Mouse (Mus musculus) neutrophil, adult 5-6 weeks (primary cell): ENCODE results near the gene Micall2. TPM values are rescaled to one million over a fixed set of nuclear protein-coding genes. Genes with fewer than 3 reads are reported as not detected.

Source experiments
- ATAC-seq: fragments of 151-379, 151-347 bp; 2 replicates; pipeline ENCODE4 v1.8.0; 2017; ENCODE audit warnings: mild to moderate bottlenecking, moderate TSS enrichment; ENCODE audit not compliant: insufficient number of reproducible peaks, poor library complexity, low FRiP score, severe bottlenecking; ENCODE audit errors: extremely low read depth
- total RNA-seq: library from RNA; stranded (forward); fragments of 200-1000 nt; gene quantifications from 2 replicates; pipeline ENCODE4 v1.2.3, GENCODE M21; 2017

Micall2 gene
- total RNA-seq, 1 experiment from 2014 or later = 0.23 TPM

DNA sequence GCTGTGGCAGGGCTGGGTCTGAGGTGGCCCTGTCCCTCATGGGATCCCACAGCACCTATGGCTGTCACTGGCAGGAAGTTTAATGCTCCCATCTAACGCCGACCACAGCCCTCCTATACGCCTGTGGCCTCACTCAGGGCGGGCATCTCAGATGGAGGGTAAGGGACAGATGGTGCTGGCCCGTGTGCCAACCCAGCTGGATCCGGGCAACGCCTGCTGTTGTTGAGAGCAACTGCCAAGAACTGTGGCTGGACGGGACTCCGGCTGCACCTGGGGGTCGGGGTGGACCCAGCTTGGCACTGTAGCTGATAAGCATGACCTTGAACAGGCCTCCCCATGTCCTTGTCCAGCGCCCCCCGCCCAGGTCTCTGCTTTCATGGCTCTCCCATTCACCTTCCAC is 47.8 kb downstream of the Micall2 start:
- ATAC-seq = no peak

GRCm38 (mm10) chr5:139687646-139688045 is 48.5 kb downstream of the Micall2 start:
- no peak for ATAC-seq

GRCm38 (mm10) chr5:139686530-139687249 is 49.4 kb downstream of the Micall2 start:
- no peak for ATAC-seq

GRCm38 (mm10) chr5:139683228-139683627 is 52.9 kb downstream of the Micall2 start:
- ATAC-seq = no peak

GRCm38 (mm10) chr5:139682631-139682977 is 53.5 kb downstream of the Micall2 start:
- ATAC-seq = no peak

DNA sequence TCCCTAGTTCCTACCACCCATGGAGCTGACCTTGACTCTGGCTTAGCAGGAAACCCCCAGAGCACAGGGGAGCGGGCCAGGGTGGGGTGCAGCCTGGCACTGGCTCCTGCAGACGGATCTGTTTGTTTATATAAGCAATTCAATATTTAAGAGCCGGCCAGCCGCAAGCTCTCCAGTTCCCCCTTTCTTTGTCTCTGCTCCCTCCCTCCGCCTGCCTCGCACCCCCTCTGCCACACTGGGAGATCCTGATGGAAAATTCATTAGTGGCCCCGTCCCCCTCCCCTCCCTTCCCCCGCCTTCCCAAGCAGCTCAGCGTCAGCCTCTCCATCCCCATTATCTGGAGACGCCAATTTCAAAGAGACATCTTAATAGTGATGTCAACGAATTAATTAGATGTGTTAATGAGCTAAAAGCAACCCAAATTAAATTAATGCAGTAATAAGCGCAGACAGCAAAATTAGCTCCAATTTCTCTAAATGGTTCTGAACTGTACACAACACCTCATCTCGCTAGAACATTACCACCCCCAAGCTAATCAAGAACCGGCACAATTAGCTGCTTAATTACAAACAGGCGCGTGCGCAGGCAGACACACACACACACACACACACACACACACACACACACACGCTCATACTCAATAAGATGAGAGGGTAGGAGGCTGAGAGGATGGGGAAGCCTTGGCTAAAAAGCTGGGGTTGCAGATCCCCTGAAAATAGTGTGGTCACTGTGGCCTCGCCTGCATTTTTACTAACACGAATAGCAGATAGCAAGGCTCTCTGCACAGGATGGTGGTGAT is 54.1 kb downstream of the Micall2 start:
- ATAC-seq = no peak

GRCm38 (mm10) chr5:139675707-139675967 is 60.5 kb downstream of the Micall2 start:
- no peak for ATAC-seq

GRCm38 (mm10) chr5:139674940-139675706 is 61.0 kb downstream of the Micall2 start:
- ATAC-seq = no peak

GRCm38 (mm10) chr5:139669380-139669779 is 66.8 kb downstream of the Micall2 start:
- no peak for ATAC-seq

DNA sequence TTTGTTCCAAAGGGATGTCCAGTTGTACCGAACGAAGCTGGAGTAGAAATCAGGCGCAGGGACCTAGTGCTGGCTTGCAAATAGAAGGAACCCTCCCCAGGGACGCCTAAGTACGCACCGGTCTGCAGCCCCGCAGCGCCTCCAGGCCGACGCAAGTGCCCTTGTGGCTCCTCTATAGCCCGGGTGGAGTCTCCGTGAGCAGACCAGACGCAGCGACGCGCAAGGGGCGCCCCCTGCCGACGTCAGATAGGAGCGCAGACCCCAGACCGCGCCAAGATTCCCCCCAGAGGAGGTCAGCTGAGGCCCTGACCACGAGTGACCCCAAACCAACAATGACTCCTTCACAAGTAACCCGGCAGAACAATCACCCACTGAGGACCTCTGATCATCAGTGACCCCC is 67.6 kb downstream of the Micall2 start:
- no peak for ATAC-seq

DNA sequence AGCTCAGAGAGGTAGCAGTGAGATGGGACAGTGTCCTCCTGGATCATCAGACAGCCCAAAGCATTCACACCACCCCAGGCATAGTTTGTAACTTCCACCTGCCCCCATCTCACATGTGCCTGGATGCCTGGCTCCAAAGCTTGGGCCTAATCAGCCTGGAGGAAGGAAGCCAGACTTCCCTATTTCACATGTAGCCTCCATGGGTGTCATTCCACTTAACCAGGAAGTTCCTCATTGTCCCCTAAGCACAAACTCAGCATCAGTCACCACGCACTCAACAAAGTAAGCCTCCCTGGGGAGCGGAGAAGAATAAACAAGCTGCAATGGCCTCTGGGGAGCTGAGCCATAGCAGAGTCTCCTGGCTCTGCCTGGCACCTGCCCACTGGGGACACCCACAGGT is 69.6 kb downstream of the Micall2 start:
- no peak for ATAC-seq

GRCm38 (mm10) chr5:139665375-139665774 is 70.8 kb downstream of the Micall2 start:
- ATAC-seq = no peak

DNA sequence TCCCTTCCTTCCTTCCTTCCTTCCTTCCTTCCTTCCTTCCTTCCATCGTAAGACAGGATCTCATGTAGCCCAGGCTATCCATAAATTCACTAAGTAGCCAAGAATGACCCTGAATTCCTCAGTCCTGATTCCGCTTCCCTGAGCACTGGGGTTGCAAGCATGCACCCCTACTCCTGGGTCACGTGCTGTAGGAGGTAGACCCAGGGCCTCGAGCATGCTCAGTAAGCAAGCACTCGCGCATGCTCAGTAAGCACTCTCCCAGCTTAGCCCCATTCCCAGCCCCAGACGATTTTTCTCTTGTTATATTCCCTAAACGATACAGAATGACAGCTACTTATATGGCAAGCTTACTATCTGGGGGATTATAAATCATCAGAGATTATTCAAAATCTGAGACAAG is 74.4 kb downstream of the Micall2 start:
- no peak for ATAC-seq

GRCm38 (mm10) chr5:139659307-139659706 is 76.8 kb downstream of the Micall2 start:
- ATAC-seq = no peak

DNA sequence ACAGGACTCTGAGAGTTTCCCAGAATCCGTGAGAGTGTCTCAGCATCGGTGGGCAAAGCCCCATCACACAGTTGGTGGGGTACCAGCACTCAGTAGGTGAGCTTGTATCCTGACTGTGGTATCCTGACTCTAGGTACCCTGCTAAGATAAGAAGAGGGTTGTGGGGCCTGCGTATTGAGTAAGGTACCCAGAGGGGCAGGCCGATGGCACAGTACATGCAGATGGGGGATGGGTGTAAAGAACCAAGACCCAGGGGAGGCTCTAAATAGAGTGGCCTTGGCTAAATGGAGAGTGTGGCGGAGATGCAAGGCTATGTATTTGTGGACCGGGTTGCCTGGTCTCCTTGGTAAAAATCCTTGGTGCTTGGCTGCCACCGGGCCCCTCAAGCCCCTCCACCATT is 77.3 kb downstream of the Micall2 start:
- no peak for ATAC-seq

DNA sequence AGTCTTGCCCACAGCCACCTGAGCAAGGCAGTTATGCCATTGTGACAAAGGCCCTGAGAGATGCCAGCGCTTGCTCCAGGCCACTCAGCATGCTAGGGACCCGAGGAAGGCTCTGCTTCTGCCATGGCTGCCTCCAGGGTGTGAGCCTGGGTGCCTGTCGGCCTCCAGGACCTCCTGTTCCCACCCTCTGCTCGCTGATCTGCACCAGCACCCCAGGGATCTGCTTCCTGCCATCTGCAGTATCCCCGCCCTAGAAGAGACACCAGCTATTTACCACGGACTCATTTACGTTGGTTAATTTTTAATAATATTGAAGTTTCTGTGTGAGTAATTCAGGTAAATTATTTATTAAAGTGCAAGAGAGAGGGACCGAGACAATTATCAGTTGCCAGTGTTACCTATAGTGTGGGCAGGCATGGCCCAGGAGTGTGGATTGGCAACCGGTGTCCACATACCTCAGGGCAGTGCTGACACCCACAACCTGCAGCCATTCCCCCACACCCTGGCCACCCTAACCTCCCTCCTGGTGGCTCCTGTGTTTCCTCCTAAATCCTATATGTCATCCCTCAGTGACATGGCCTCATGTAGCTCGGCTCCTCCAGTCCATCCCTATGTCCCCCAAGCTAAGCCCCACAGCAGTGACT is 78.1 kb downstream of the Micall2 start:
- ATAC-seq = no peak
